Mouse (Mus musculus) cerebellum, postnatal 14 days (tissue): ENCODE data around the gene Zfp74.
A peak's percentile ranks its signal among the peaks of the same experiment; 100 is the strongest.
"Not testable (repeated sequence)": the region's sequence is repeated elsewhere in the genome, so short reads cannot be mapped to it uniquely, and the experiment has no call there.

Experiments used
- DNase-seq, 2 experiments: peaks; one replicate each; pipeline ENCODE4 v3.0.0; 2021; ENCODE audit warnings: mixed read lengths in 2 of 2

Gene Zfp74

DNA sequence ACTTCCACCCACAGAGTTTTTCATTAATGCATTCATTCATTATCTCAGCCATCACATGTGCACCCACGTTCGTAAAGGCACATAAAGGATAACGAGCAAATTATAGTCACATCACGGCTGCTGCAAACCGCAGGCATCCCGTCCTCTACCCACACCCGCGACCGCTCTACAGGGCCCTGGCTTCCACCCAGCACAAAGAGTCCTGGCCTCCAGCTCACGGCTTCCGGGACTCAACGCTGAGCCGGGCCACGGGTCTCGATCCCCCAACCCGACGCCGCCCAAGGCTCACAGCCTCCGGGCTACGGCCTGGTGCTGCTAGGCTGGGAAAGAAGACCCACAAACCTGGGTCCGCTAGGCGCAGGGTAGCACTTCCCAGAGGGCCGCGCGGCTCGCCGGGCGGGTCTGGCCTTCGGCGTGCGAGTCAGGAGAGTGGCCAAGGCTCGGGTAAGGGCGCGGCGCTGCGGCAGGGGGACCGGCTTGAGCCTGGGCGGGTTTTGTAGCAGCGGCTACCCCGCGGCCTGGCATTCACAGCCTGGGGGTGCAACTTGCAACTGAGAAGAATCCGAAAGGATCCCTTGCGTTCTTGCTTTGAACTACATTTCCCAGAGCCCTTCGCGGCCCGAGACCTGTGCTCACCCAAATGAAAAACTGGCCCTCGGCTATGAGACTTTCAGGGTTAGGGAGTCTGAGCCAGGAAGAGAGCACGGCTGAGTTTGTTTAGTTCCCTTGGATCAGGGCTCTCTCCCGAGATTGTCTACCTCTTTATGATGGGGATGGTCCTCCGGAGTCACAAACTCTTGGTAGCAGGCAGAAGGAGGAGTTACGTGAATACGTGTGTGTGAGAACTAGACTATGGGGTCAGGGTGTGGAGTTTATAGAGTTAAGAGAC lies at the start of gene Zfp74:
Gene Zfp74 (minus strand): TSS at position 577 of the 889 bp plus-strand sequence.
- DNase-seq = peak; percentile 83 to 86

DNA sequence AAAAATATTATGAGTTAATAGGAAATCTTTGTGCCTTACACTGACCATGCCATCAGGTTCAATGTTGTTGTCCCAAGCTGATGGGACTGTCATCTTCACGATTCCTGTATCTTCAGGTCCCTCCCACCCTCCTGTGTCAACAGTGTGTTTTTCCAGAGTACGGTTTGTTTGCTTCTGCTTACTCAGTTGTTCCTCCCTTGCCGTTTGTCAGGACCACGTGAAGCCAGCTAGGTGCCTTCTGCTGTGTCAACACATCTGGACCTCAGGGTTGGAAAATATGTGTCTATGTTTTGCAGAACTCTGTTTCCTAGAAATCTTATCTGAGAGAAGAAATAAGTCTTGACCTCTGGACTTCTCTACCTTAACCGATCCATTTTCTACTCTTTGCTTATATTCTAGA lies 46.7 kb upstream of the Zfp74 start:
- DNase-seq = no peak

DNA sequence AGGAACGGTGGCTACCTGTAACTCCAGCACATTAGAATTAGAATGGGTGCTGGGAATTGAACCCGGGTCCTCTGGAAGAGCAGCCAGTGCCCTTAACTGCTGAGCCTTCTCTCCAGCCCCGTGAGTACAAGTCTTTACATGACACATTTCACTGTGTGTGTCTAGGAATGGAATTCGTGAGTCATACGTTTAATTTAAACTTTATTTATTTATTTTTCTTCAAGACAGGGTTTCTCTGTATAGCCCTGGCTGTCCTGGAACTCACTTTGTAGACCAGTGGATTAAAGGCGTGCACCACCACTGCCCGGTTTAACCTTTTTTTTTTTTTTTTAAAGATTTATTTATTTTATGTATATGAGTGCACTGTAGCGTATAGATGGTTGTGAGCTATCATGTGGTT lies 41.2 kb upstream of the Zfp74 start:
- DNase-seq = no peak

DNA sequence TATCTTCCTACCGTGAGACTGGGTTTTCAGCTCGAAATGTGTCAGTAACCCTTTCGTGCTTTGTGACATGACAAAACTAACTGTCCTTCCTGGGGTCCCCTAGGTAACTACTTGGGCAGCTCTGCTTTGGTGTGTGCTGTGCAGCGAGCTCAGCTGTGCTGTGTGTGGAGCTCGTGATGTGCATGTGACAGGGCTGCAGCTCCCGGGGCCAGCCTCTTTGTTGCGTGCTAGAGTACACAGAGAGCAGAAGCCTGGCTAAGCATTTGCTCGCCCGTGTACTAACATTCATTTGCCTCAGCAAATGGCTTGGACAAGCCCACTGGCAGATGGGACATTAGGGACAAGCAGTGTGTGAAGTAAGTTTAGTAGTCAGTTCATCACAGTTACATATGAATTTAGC lies 39.5 kb upstream of the Zfp74 start:
- no peak for DNase-seq

DNA sequence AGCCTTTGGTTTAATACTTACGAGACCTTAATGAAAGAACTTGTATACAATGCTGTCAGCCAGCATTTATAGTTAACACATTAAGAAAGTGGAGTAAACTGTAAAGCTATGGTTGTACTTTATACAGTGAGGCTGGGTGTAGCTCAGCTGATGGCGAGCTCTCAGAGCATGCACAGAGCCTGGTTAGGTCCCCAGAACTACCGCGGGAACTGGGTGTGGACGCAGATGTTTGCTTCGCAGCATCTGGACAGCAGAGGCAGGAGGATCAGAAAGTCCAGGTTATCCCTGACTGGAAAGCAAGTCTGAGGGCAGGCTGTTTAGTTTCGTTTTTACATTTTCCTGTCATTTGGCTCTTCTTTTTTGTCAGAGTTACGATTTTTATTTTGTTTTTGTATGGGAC lies 38.8 kb upstream of the Zfp74 start:
- no peak for DNase-seq

DNA sequence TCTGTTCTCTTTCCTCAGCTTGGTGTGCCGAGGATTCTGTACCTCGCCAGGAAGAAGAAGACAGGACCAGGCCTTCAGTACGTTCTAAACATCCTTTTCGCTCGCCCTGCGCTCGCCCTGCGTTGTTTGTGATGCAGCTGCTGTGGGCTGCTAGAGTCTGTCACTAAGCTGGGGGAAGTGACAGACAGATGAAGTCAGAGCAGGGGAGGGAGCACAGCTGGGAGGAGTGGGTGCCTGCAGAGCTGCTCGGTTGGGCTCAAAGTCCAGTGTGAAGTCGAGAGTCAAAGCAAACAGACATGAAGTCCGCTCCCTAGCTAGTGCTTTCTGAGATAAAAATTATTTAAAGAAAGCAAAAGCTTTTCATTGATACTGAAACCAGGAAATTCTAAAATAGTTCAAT lies 35.1 kb upstream of the Zfp74 start:
- DNase-seq = no peak

DNA sequence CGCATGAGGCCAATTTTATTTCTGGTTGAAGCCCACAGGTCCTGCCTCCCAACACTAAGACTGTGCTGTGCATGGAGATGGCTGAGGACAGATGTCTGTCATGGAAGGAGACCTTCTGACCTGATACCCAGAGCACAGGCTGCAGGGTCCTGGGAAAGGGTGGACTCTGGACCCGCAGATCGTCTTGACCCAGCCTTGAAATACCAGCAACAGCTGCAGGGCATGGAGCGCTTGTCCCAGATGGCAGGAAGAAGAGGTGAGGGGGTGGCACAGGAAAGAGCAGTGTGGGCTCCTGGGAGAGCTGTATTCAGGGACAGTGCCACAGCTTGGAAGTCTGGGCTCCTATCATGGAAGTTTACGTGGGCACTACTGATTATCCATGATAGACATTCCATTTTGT lies 33.7 kb upstream of the Zfp74 start:
- DNase-seq = no peak

DNA sequence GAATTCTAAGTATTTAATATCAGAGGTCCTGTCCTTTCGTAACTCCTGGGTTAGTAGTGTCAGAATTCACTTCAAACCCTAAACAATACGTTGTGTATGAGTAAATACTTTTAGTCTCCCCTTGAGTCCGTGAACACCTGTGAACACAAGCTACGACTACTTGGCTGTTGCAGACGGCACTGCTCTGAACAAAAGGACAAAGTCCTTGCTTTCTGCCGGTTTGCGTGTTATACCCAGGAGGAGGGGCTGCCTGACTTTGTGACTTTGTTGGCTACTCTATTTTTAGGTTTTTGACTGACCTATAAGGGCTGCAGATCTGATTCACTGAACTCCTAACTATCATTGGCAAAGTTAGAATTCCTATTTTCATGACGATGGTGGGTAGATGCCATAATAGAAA lies 32.2 kb upstream of the Zfp74 start:
- DNase-seq = no peak

DNA sequence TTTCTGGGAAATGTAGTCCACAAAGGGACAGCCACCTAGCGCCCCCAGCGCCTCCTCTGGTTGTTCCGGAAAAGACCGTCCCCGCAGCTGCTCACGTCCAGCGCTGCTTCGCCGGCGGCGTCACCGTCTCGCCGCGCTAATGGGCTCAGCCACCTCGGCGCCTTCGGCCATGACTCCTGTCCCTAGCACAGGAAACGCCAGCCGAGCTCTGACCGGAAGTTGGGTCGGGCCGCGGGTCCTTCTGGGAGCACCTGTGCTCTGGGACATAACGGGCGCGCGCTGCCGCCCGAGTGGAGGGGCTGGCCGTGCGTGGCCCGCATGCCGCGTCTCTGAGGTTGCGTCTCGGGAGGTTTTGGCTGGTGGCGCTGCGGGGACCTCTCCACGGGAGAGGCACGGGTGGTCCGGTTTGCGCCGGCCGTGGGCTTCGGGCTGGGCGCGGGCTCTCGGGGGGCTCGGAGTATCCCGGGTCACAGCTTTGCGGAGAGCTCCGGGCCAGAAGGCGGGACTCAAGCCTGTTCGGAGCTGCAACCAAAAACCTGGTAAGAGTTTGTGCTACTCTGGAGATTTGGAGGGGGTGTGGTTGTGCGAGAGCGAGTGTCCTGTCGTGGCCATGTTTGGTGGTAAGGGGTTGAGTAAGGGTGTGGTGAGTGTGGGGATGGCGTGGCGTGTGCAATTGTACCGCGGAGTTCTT lies 29.9 kb upstream of the Zfp74 start, which contains the start of gene Zfp568:
Gene Zfp568 (plus strand): TSS at position 266 of the 691 bp plus-strand sequence.
- DNase-seq = peak; percentile 94

DNA sequence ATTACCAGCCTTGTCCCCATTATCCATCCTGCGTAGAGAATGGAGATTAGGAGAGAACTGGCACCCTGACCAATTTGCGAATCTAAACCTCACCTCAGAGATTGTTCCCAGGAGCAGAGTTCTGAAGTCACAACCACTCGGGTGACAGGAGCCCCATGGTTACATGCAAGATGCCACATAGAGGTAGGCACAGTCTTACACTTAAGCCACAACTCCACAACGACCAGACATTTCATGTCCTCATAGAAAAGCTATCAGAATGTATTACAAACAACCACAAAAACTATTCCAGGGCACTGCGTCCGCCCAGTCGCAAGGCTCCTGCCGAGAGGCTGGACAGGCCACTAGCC lies 29.4 kb upstream of the Zfp74 start:
- no peak for DNase-seq

DNA sequence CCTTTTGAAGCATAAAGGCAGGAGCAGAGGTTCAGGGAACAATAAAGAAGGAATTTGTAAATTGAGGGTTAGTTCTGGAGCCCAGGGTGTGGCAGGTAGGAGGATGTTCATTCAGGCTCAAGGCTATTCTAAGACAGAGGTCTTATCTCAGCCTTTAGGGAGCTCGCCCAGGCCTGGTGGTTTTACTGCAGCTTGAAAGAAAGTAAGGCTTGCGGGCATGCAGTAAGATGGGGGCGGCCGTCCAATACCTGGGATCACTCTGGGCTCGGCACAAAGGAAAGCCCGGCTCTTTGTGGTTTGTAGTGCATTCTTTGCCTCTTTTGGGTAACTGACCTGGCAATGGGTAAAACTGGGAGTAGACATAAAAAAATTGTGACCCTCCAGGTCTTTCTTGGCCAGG lies 29.0 kb upstream of the Zfp74 start:
- peak; percentile 32 to 42 for DNase-seq

DNA sequence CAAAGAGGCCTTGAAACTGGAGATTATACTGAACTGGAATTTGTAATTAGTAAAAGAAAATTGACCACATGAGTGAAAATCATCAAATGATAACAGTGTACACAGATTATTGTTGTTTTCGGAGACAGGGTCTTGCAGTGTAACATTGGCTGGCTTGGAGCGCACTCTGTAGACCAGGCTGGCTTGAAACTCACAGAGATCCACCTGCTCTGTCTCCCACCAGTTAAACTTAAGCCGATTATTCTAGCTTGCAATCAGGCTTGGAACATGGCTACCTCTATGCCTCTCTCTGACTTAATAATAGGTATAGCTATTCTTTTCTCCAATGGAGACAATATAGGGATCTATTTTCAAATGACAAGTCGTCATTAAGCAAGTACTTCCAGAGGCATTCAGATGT lies 28.5 kb upstream of the Zfp74 start:
- DNase-seq = no peak

DNA sequence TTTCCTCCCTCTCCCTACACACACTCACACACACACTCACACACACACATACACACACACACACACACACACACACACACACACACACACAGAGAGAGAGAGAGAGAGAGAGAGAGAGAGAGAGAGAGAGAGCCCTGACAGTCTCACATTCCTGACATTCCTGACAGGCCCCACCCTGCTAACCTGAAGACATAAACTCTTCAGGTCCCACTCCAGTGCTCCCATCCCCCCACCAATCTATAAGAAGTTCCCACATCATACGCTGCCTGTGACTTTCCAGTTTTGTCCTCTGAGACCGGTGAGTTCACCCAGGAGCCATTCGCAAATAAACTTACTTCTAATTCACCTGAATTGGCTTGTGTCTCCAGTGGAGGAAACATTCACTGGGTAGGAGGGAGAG lies 28.0 kb upstream of the Zfp74 start:
- DNase-seq = no peak

DNA sequence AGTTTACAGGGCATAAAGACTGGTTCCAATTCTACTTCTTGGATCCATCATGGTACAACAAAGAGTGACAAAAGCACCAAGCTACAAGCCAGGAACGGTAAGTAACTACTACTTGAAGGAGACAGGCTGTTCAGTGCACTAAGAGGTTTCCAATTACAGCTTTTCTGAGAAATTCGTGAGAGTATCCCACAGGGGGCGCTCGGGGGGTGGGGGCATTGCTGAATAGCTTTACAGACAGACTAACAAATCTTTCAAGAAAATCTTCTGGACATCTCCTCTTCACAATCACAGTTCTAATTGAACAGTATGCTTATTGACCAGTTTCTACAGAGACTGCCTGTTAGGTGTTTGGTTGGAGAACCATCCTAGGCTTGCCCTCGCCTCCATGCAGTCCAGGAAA lies 27.6 kb upstream of the Zfp74 start:
- DNase-seq = peak in 1 of 2 experiments; percentile 12

DNA sequence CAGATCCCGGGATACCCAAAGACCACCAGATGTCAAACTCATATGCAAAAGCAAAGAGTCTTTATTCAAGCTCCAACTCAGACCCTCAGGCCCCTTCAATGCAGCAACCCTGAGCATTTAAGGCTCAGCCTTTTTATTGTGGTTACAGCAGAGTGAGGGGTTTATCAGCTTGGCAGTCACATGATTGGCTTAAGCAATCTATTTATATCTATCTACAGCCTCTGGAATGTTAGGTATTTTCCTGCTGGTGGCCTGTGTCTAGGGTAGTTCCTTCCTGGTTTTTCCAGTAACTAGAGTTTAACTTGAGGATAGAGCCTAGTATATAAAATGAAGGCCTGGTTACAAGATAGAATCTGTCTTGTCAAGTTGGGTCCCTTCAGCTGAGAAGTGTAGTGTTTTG lies 26.9 kb upstream of the Zfp74 start:
- no peak for DNase-seq

DNA sequence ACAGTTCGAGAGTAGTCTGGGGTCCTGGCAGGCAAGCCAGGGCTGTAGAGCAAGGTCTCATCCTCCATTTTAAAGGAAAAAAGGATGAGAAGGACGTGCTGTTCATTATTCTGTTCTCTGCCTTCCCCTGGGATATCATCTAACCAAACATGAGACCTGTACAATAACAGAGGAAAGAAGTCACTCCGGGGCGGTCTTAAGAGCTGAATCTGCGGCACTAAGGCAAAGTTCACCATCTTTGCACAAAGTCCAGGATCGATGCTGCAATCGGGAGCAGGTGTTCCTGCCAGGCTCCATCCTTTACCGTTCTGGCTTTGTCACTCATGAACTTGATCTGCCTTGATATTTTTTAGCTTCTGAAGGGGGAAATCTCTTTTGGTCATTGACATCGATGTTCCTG lies 16.8 kb upstream of the Zfp74 start:
- DNase-seq = no peak

DNA sequence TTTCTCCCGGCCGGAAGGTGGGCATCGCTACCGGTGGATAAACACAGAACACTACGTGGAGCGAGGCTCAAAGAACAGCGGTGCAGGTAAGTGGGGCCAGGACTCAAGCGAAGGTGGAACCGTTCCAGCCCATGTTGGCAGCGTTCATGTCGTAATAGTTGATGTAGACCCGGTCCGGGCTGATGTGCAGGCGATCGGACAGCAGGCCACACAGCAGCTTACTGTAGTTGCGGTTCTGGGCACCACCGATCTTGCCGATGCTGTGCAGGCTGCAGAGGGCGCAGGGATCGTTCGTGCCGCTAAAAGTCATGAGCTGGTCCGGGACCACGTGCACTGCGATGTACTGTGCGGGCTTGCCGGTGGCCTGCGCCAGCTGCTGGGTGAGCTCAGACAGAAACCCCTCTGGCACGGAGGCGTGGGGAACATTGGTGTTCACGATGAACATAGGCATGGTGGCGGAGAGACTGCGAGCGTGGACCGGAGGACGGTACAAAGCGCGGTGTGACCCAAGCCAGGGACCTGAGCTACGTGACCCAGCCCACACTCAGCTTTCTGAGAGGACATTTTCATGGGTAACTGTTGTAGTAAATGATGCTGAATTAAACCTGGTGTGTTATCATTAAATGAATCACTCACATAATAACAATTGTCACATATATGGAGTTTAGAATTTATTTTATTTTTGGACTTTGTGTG lies 11.4 kb upstream of the Zfp74 start:
- DNase-seq = not testable (repeated sequence)

DNA sequence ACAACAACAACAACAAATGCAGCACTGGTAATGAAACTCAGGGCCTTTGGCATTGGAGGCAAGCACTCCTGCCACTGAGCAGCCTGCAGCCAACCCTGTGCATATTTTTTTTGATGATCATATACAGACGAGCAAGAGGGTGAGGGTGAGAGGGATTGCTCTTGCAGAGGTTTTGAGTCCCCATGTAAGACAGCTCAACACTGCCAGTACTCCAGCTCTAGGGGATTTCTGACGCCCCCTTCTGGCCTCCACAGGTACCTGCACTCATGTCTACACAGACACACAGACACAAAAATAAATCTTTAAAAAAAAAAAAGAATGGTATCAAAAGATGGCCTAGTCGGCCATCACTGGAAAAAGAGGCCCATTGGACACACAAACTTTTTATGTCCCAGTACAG lies 5.1 kb upstream of the Zfp74 start:
- DNase-seq = no peak

DNA sequence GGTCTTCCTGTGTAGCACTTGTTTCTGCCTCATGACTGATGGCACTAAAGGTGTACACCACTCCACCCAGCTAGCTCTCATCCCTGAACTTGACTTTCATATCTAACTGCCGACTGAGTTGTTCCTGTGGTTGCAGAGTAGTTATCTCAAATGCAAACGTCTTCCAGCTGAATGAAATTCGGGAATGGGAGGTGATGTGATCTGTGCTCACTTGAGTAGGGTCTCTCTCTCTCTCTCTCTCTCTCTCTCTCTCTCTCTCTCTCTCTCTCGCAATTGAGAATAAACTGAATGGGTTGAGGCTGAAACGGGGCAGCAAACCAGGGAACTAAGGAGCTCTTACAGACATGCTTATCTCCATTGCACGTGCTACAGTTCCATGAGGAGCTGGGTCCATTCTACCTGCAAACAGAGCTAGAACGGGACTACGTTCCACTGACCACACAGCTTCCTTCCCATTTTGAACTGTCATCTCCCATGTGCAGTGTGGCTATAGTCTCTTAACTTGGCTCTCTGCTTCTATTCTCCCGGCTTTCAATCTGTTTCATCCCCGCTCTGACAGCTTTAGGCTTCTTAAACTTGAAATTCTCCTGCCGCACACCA lies 4.3 kb upstream of the Zfp74 start:
- DNase-seq = no peak

DNA sequence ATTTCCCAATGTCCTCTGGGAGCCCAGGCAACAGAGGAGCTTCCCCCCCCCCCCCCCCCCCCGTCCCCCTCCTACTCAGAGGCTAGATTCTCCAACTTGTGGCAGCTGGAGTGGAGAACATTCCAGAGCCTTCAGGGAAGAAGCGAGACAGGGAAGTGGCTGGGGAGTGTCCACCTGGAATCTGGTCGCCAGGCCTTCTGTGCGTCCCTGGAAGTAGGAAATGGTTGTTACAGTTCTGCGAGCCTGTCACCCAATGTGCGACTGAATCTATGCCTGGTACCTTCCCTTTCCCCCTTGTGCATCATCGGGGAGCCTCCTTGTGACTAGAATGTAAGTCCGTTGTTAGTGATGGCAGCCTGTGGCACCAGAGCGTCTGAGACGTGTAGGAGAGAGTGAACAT lies 2.4 kb upstream of the Zfp74 start:
- no peak for DNase-seq

DNA sequence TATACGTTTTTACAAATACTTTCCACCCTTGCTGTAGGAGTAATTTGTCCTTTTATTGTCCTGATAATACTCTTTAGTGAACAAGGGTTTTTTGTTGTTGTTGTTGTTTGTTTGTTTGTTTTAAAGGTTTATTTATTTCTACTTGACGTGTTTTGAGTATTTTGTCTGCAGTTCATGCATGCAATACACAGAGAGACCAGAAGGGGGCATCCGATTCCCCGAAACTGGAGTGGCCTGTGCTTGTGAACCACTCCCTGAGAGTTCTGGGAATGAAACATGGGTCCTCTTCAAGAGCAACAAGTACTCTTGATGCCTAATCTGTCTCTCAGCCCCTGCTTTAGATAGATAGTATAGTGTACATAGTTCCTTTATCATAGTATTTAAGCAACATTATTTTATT lies 842 bp upstream of the Zfp74 start:
- peak; percentile 53 to 72 for DNase-seq

DNA sequence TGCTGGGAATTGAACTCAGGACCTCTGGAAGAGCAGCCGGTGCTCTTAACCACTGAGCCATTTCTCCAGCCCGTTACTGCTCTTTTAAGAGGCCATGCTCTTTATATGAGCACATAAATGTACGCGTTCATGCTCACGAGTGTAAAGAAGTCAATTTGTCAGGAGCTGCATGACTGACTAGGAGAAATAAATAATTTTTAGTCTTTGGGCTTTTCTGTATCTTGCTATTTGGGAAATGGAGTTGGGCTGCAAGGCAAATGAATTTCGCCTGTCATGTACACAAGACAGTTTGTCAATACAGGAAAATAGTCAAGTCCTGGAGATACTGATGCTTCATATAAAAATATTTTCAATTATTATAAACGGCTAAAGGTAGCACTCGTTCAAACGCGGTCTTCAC lies 803 bp downstream of the Zfp74 start:
- DNase-seq = no peak

DNA sequence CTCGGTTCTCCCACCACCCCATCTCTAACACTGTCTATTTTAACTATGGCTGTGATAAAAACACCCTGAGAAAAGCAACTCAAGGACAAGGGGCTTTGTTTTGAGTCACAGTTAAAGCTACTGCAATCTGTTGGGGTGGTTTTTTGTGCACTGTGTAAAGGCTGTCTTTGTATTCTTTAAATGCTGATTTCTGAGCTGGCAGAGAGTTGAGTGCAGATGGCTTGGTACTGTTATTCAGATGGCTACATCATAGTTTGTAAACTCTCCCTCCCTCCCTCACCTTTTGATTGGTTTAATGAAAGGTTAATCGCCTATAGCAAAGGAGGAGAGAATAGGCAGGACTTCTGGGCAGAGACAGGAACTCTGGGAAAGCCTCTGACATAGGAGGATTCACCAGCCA lies 9.7 kb downstream of the Zfp74 start:
- no peak for DNase-seq
